Mouse (Mus musculus): ENCODE results near the gene Ptpn21. TPM values are rescaled to one million over a fixed set of nuclear protein-coding genes. Genes with fewer than 3 reads are reported as not detected.
A peak's percentile ranks its signal among the peaks of the same experiment; 100 is the strongest.

Ptpn21 gene
- polyA plus RNA-seq, 1 experiment from 2014 or later = 10.8 TPM

GRCm38 (mm10) chr12:98679906-98680305 lies 57.3 kb downstream of the Ptpn21 start:
- Histone ChIP-seq H3K9ac (no peak overlapping the region), H3K9me3 (no peaks in the 10 kb centered on the region), H3K27me3 (no peaks in the 10 kb centered on the region), H3K36me3 (peaks cover 43% of the 10 kb centered on the region), H3K4me3 (no peak overlapping the region), H3K4me1 (peaks cover 1% of the 10 kb centered on the region; the same call in 1 of the 2 replicates), H3K27ac (no peak overlapping the region), H3K4me2 (no peak overlapping the region)
- WGBS = 87% methylated on average over 15 of the region's 15 CpGs
- no peak for ATAC-seq (ENCODE audit: insufficient number of reproducible peaks, low FRiP score, low TSS enrichment, low read depth)

GRCm38 (mm10) chr12:98677336-98677735 lies 59.9 kb downstream of the Ptpn21 start:
- Histone ChIP-seq H3K9ac (no peak overlapping the region), H3K4me1 (peaks cover 6% of the 10 kb centered on the region; the same call in 1 of the 2 replicates), H3K4me3 (no peak overlapping the region), H3K27me3 (no peaks in the 10 kb centered on the region), H3K4me2 (no peak overlapping the region), H3K9me3 (no peaks in the 10 kb centered on the region), H3K27ac (no peak overlapping the region), H3K36me3 (peaks cover 43% of the 10 kb centered on the region)
- 47% methylated on average over 14 of the region's 14 CpGs for WGBS
- ATAC-seq (ENCODE audit: insufficient number of reproducible peaks, low FRiP score, low TSS enrichment, low read depth) = no peak

GRCm38 (mm10) chr12:98676861-98677260 lies 60.3 kb downstream of the Ptpn21 start:
- Histone ChIP-seq H3K4me3 (no peak overlapping the region), H3K27me3 (no peaks in the 10 kb centered on the region), H3K27ac (no peak overlapping the region), H3K4me1 (peaks cover 6% of the 10 kb centered on the region; the same call in 1 of the 2 replicates), H3K9ac (no peak overlapping the region), H3K36me3 (peaks cover 39% of the 10 kb centered on the region), H3K9me3 (no peaks in the 10 kb centered on the region), H3K4me2 (no peak overlapping the region)
- no peak for ATAC-seq (ENCODE audit: insufficient number of reproducible peaks, low FRiP score, low TSS enrichment, low read depth)
- WGBS = 96% methylated on average over 6 of the region's 6 CpGs

- ATAC-seq (ENCODE audit: insufficient number of reproducible peaks, low FRiP score, low TSS enrichment, low read depth) = peak; percentile 64
- Histone ChIP-seq H3K36me3 (peaks cover 18% of the 10 kb centered on the region), H3K4me2 (peak overlapping the region; percentile 41), H3K27me3 (no peaks in the 10 kb centered on the region), H3K9ac (no peak overlapping the region), H3K27ac (no peak overlapping the region), H3K9me3 (no peaks in the 10 kb centered on the region), H3K4me1 (peaks cover 6% of the 10 kb centered on the region; the same call in 1 of the 2 replicates), H3K4me3 (peak overlapping the region; percentile 27)
- WGBS = 16% methylated on average over 9 of the region's 9 CpGs
Observed at GRCm38 (mm10) chr12:98674627-98675143, 62.5 kb downstream of the Ptpn21 start.

- peaks cover 6% of the 10 kb centered on the region; the same call in 1 of the 2 replicates for H3K4me1 ChIP-seq
- H3K9ac ChIP-seq = no peak overlapping the region
- no peak for ATAC-seq (ENCODE audit: insufficient number of reproducible peaks, low FRiP score, low TSS enrichment, low read depth)
- WGBS = 62% methylated on average over 6 of the region's 6 CpGs
- no peak overlapping the region for H3K4me3 ChIP-seq
- no peak overlapping the region for H3K27ac ChIP-seq
- no peaks in the 10 kb centered on the region for H3K9me3 ChIP-seq
- H3K27me3 ChIP-seq = no peaks in the 10 kb centered on the region
- H3K4me2 ChIP-seq = no peak overlapping the region
- peaks cover 11% of the 10 kb centered on the region for H3K36me3 ChIP-seq
Observed at GRCm38 (mm10) chr12:98673879-98674278, 63.3 kb downstream of the Ptpn21 start.

GRCm38 (mm10) chr12:98670429-98670828 lies 66.8 kb downstream of the Ptpn21 start:
- no peak for ATAC-seq (ENCODE audit: insufficient number of reproducible peaks, low FRiP score, low TSS enrichment, low read depth)
- 78% methylated on average over 4 of the region's 4 CpGs for WGBS

GRCm38 (mm10) chr12:98669864-98670263 lies 67.3 kb downstream of the Ptpn21 start:
- Histone ChIP-seq H3K27ac (no peak overlapping the region), H3K9ac (no peak overlapping the region), H3K4me1 (peaks cover 8% of the 10 kb centered on the region; the same call in 1 of the 2 replicates), H3K9me3 (no peaks in the 10 kb centered on the region), H3K27me3 (no peaks in the 10 kb centered on the region), H3K4me2 (no peak overlapping the region), H3K36me3 (0 out of 2 replicates have a peak, but pooled peaks cover 7% of the 10 kb centered on the region), H3K4me3 (no peak overlapping the region)
- no peak for ATAC-seq (ENCODE audit: insufficient number of reproducible peaks, low FRiP score, low TSS enrichment, low read depth)
- WGBS = 84% methylated on average over 5 of the region's 5 CpGs

More at GRCm38 (mm10) chr12:98670429-98670828, 66.8 kb downstream of the Ptpn21 start:
- Histone ChIP-seq H3K4me1 (peaks cover 10% of the 10 kb centered on the region; the same call in 1 of the 2 replicates), H3K9me3 (no peaks in the 10 kb centered on the region), H3K27me3 (no peaks in the 10 kb centered on the region), H3K4me2 (no peak overlapping the region), H3K9ac (no peak overlapping the region), H3K36me3 (0 out of 2 replicates have a peak, but pooled peaks cover 4% of the 10 kb centered on the region), H3K4me3 (no peak overlapping the region), H3K27ac (no peak overlapping the region)

GRCm38 (mm10) chr12:98669086-98669485 lies 68.1 kb downstream of the Ptpn21 start:
- Histone ChIP-seq H3K36me3 (0 out of 2 replicates have a peak, but pooled peaks cover 7% of the 10 kb centered on the region), H3K4me3 (no peak overlapping the region), H3K27me3 (no peaks in the 10 kb centered on the region), H3K27ac (no peak overlapping the region), H3K4me1 (peaks cover 4% of the 10 kb centered on the region; the same call in 1 of the 2 replicates), H3K9me3 (no peaks in the 10 kb centered on the region), H3K4me2 (no peak overlapping the region), H3K9ac (no peak overlapping the region)
- ATAC-seq (ENCODE audit: insufficient number of reproducible peaks, low FRiP score, low TSS enrichment, low read depth) = no peak
- 81% methylated on average over 10 of the region's 10 CpGs for WGBS

- WGBS = 48% methylated on average over 10 of the region's 10 CpGs
- H3K4me1 ChIP-seq = peaks cover 4% of the 10 kb centered on the region; the same call in 1 of the 2 replicates
- no peak for ATAC-seq (ENCODE audit: insufficient number of reproducible peaks, low FRiP score, low TSS enrichment, low read depth)
- no peaks in the 10 kb centered on the region for H3K9me3 ChIP-seq
- H3K27me3 ChIP-seq = no peaks in the 10 kb centered on the region
- H3K9ac ChIP-seq = no peak overlapping the region
- no peak overlapping the region for H3K4me3 ChIP-seq
- no peak overlapping the region for H3K4me2 ChIP-seq
- H3K27ac ChIP-seq = no peak overlapping the region
- 0 out of 2 replicates have a peak, but pooled peaks cover 3% of the 10 kb centered on the region for H3K36me3 ChIP-seq
Observed at GRCm38 (mm10) chr12:98668132-98668814, 68.9 kb downstream of the Ptpn21 start.

- Histone ChIP-seq H3K27me3 (no peaks in the 10 kb centered on the region), H3K9ac (no peak overlapping the region), H3K36me3 (peaks cover 17% of the 10 kb centered on the region), H3K4me3 (no peak overlapping the region), H3K4me1 (no peaks in the 10 kb centered on the region), H3K9me3 (no peaks in the 10 kb centered on the region), H3K27ac (no peak overlapping the region), H3K4me2 (no peak overlapping the region)
- 87% methylated on average over 7 of the region's 7 CpGs for WGBS
- no peak for ATAC-seq (ENCODE audit: insufficient number of reproducible peaks, low FRiP score, low TSS enrichment, low read depth)
Observed at GRCm38 (mm10) chr12:98662617-98663016, 74.6 kb downstream of the Ptpn21 start.

GRCm38 (mm10) chr12:98656873-98657272 lies 80.3 kb downstream of the Ptpn21 start:
- Histone ChIP-seq H3K4me2 (no peak overlapping the region), H3K4me1 (no peaks in the 10 kb centered on the region), H3K27ac (no peak overlapping the region), H3K9ac (no peak overlapping the region), H3K27me3 (no peaks in the 10 kb centered on the region), H3K4me3 (no peak overlapping the region), H3K36me3 (peaks cover 11% of the 10 kb centered on the region), H3K9me3 (no peaks in the 10 kb centered on the region)
- no peak for ATAC-seq (ENCODE audit: insufficient number of reproducible peaks, low FRiP score, low TSS enrichment, low read depth)
- WGBS = 49% methylated on average over 2 of the region's 2 CpGs

- H3K4me2 ChIP-seq = no peak overlapping the region
- no peak overlapping the region for H3K4me3 ChIP-seq
- ATAC-seq (ENCODE audit: insufficient number of reproducible peaks, low FRiP score, low TSS enrichment, low read depth) = no peak
- H3K9me3 ChIP-seq = no peaks in the 10 kb centered on the region
- H3K36me3 ChIP-seq = 0 out of 2 replicates have a peak, but pooled peaks cover 6% of the 10 kb centered on the region
- no peak overlapping the region for H3K9ac ChIP-seq
- no peaks in the 10 kb centered on the region for H3K4me1 ChIP-seq
- H3K27me3 ChIP-seq = no peaks in the 10 kb centered on the region
- H3K27ac ChIP-seq = no peak overlapping the region
Observed at GRCm38 (mm10) chr12:98644852-98645251, 92.4 kb downstream of the Ptpn21 start.

Data from limb, embryonic 15.5 days (tissue).